Mouse (Mus musculus) embryonic facial prominence, embryonic 11.5 days (tissue): ENCODE results near the gene Lat2. TPM values are rescaled to one million over a fixed set of nuclear protein-coding genes. Genes with fewer than 3 reads are reported as not detected.
A peak's percentile ranks its signal among the peaks of the same experiment; 100 is the strongest.

Experiments
- ATAC-seq: fragments of 200-750 bp; cut with Nextera tagmentation; replicated peaks from 2 replicates; pipeline ENCODE4 v1.8.0; 2017; ENCODE audit warnings: low read depth; ENCODE audit not compliant: insufficient number of reproducible peaks, low FRiP score, low TSS enrichment
- DNase-seq: peaks from one replicate; pipeline ENCODE4 v3.0.0-alpha.2; 2015; ENCODE audit warnings: low spot score
- H3K27ac ChIP-seq: fragments of 300-500 bp; sonication (generic); replicated peaks from 2 replicates; pipeline ENCODE4 v1.5.1; 2014; ENCODE audit warnings: mild to moderate bottlenecking, low read depth, low read length, control low read depth
- H3K27me3 ChIP-seq: fragments of 300-500 bp; sonication (generic); 2 replicates; pipeline ENCODE4 v1.6.1; 2014; ENCODE audit warnings: mild to moderate bottlenecking, low read length, moderate library complexity, mixed read lengths; ENCODE audit not compliant: control insufficient read depth, insufficient read depth
- H3K36me3 ChIP-seq: fragments of 300-500 bp; sonication (generic); replicated peaks from 2 replicates; pipeline ENCODE4 v1.6.1; 2014; ENCODE audit warnings: low read depth, mild to moderate bottlenecking, low read length, moderate library complexity, mixed read lengths; ENCODE audit not compliant: control insufficient read depth, insufficient read depth
- H3K4me1 ChIP-seq: fragments of 300-500 bp; sonication (generic); 2 replicates; pipeline ENCODE4 v1.6.1; 2014; ENCODE audit warnings: low read length, mixed read lengths; ENCODE audit not compliant: control insufficient read depth, insufficient read depth
- H3K4me2 ChIP-seq: fragments of 300-500 bp; sonication (generic); 2 replicates; pipeline ENCODE4 v1.6.1; 2014; ENCODE audit warnings: low read depth, mild to moderate bottlenecking, control low read depth, low read length, moderate library complexity
- H3K4me3 ChIP-seq: fragments of 300-500 bp; sonication (generic); 2 replicates; pipeline ENCODE4 v1.5.1; 2014; ENCODE audit warnings: low read depth, low read length, control low read depth
- H3K9ac ChIP-seq: fragments of 300-500 bp; sonication (generic); replicated peaks from 2 replicates; pipeline ENCODE4 v1.6.1; 2014; ENCODE audit warnings: mild to moderate bottlenecking, control low read depth, low read length
- H3K9me3 ChIP-seq: fragments of 300-500 bp; sonication (generic); replicated peaks from 2 replicates; pipeline ENCODE4 v1.6.1; 2016; ENCODE audit warnings: mild to moderate bottlenecking, low read length, inconsistent platforms, mixed read lengths; ENCODE audit not compliant: control insufficient read depth
- WGBS: fragments of 180-500 bp; shearing (Covaris S2); extraction: QIAGEN DNeasy Blood & Tissue Kit; methylation state at CpG from one replicate; pipeline ENCODE4 v1.1.7; 2014; 5-methylcytosine and 5-hydroxymethylcytosine counted together
- polyA plus RNA-seq: library from polyadenylated mRNA; unstranded; fragments of >200 nt; fragmentation: Nextera tagmentation; extraction: Ambion mirVana; gene quantifications from 2 replicates; pipeline ENCODE4 v1.2.1, GENCODE M21; 2014

Gene Lat2
- polyA plus RNA-seq, 1 experiment from 2014 or later = 0.77 TPM

DNA sequence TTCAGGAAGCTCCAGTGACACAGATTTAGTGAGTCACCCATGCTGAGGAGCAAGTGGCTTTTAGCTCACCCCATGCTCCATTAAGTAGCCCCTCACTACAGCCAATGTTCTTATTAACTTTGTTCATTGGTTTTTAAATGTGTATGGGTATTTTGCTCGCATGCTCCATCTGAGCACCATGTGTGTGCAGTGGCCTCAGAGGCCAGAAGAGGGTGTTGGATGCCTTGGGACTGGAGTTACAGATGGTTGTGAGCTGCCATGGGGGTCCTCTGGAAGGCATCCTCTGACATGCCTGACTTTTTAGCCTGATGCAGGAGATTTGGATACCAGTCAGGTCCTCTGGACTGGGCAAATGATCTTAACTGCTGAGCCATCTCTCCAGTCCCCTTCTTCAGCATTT lies 29.3 kb upstream of the Lat2 start:
- no peaks in the 10 kb centered on the region for H3K4me1 ChIP-seq
- no peak overlapping the region for H3K4me3 ChIP-seq
- no peaks in the 10 kb centered on the region for H3K9me3 ChIP-seq
- H3K27me3 ChIP-seq = no peaks in the 10 kb centered on the region
- no peak overlapping the region for H3K9ac ChIP-seq
- ATAC-seq (no peak), DNase-seq (no peak)
- whole genome bisulfite sequencing = 87% methylated on average over 1 of the region's 1 CpGs
- H3K4me2 ChIP-seq = no peak overlapping the region
- no peaks in the 10 kb centered on the region for H3K36me3 ChIP-seq
- no peak overlapping the region for H3K27ac ChIP-seq

- ATAC-seq (no peak), DNase-seq (no peak)
- Histone ChIP-seq H3K9ac (no peak overlapping the region), H3K4me3 (no peak overlapping the region), H3K4me2 (no peak overlapping the region), H3K27me3 (no peaks in the 10 kb centered on the region), H3K4me1 (no peaks in the 10 kb centered on the region), H3K9me3 (no peaks in the 10 kb centered on the region), H3K36me3 (peaks cover 5% of the 10 kb centered on the region; the same call in 1 of the 2 replicates), H3K27ac (no peak overlapping the region)
- WGBS = 94% methylated on average over 3 of the region's 3 CpGs
Observed at GRCm38 (mm10) chr5:134640371-134640770, 25.5 kb upstream of the Lat2 start.

GRCm38 (mm10) chr5:134639269-134639682 lies 24.5 kb upstream of the Lat2 start, which contains the start of gene Eif4h:
Gene Eif4h (minus strand): TSS chr5:134639490.
- no peaks in the 10 kb centered on the region for H3K9me3 ChIP-seq
- no peaks in the 10 kb centered on the region for H3K27me3 ChIP-seq
- peak within 1 kb of the TSS; percentile 82 for H3K27ac ChIP-seq
- ATAC-seq (peak; percentile 92), DNase-seq (peak; percentile 97)
- H3K36me3 ChIP-seq = peaks cover 5% of the 10 kb centered on the region; the same call in 1 of the 2 replicates
- under 1% methylated on average over 43 of the region's 52 CpGs for WGBS
- no peaks in the 10 kb centered on the region for H3K4me1 ChIP-seq
- peak within 1 kb of the TSS; percentile 71 for H3K4me2 ChIP-seq
- H3K9ac ChIP-seq = peak within 1 kb of the TSS; percentile 99
- peak within 1 kb of the TSS; percentile 94 for H3K4me3 ChIP-seq

DNA sequence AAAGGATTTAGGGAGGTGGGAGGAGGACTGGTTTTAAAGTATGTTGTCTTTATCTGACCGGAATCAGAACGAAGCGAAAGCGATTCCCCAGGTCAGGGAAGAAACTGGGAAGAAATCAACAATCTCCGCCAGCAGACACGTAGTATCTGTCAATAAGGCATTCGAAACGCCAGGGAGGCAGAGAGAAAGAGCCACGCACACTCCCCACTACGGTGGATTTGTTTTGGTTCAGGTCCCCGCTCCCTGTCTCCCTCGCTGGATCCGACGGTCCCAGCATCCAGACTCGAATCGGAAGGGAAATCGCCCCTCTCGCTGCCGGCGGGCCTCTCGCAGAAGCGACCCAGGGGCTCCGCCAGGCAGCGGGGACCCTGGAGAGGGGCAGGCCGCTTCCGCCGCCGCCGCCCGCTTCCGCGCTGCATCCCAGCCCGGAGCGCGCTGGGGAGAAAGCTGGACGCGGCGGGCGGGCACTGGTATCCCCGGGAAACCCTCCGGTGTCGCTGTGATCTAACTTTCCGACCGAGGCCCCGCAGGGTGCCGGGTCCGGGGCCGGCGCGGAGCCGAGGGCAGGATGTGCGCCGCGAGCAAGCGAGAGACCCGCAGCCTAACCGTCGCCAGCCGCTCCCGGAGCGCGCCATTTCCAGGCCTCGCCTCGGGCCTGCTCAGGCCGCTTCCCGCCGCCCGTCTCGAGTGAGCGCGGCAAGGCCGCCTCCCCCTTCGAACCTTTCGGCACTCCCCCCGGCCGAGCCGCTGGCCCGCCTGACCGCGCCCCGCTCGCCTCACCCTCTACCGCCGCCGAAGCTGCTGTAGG lies 23.8 kb upstream of the Lat2 start:
- Histone ChIP-seq H3K4me3 (peak overlapping the region; percentile 94), H3K4me2 (peak overlapping the region; percentile 65), H3K27me3 (no peaks in the 10 kb centered on the region), H3K9me3 (no peaks in the 10 kb centered on the region), H3K36me3 (peaks cover 5% of the 10 kb centered on the region; the same call in 1 of the 2 replicates), H3K9ac (peak overlapping the region; percentile 99), H3K4me1 (no peaks in the 10 kb centered on the region), H3K27ac (peak overlapping the region; percentile 82)
- ATAC-seq (peak; percentile 68), DNase-seq (peak; percentile 39)
- WGBS = under 1% methylated on average over 70 of the region's 85 CpGs

DNA sequence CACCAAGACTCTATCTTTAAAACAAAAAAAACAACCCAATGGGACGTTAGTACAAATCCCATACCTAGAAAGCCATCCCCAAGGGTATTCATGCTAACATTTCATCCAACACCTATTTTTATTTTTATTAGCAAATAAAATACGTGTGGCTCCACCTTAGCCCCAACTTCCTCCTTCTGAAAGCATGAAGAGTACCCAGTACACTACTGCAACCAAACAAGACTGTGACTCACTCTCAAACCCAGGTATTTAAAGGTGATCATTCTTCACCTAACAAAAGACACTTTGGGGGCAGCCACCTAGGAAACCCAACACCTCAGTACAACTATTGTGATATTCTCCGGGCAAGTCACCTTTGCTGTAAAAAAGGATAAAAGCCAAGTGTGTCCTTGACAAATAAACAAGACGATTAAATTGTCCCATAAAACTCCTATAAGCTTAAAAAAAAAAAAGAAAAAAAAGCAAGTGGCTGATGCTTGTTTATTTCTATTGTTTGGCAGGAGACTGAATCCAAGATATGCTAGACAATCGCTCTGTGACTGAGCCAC lies 23.1 kb upstream of the Lat2 start:
- H3K9me3 ChIP-seq = no peaks in the 10 kb centered on the region
- H3K9ac ChIP-seq = peak overlapping the region; percentile 99
- peak overlapping the region; percentile 94 for H3K4me3 ChIP-seq
- H3K36me3 ChIP-seq = peaks cover 5% of the 10 kb centered on the region
- DNase-seq = no peak
- H3K4me1 ChIP-seq = no peaks in the 10 kb centered on the region
- no peak for ATAC-seq
- H3K27ac ChIP-seq = no peak overlapping the region; the same call in 1 of the 2 replicates
- whole genome bisulfite sequencing = 32% methylated on average over 5 of the region's 5 CpGs
- no peaks in the 10 kb centered on the region for H3K27me3 ChIP-seq
- peak overlapping the region; percentile 65 for H3K4me2 ChIP-seq

- Histone ChIP-seq H3K4me3 (no peak overlapping the region), H3K4me2 (no peak overlapping the region), H3K4me1 (no peaks in the 10 kb centered on the region), H3K9ac (no peak overlapping the region), H3K9me3 (no peaks in the 10 kb centered on the region), H3K27ac (no peak overlapping the region), H3K27me3 (no peaks in the 10 kb centered on the region), H3K36me3 (peaks cover 5% of the 10 kb centered on the region)
- DNase-seq (no peak), ATAC-seq (no peak)
- 77% methylated on average over 2 of the region's 2 CpGs for WGBS
Observed at GRCm38 (mm10) chr5:134632841-134633240, 18.0 kb upstream of the Lat2 start.

DNA sequence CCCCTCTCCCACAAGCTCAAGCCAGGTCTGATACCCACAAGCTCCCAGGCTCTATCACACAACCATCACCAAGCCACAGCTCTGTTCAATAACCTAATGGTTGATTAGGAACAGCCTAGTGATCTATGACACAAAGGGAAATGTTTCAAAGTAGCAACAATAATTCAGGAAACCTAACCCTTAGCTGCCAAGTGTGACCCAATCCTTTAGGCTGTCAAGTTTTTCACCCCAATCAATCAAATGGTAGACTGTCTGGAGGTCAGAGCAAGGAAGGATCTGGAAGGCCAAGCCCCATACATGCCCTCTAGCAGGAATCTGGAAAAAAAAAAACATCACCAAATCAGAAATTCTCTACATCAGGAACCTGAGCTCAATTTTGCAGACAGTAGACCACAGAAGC lies 16.0 kb upstream of the Lat2 start:
- H3K9me3 ChIP-seq = no peaks in the 10 kb centered on the region
- DNase-seq (no peak), ATAC-seq (no peak)
- no peak overlapping the region for H3K27ac ChIP-seq
- peaks cover 2% of the 10 kb centered on the region for H3K36me3 ChIP-seq
- H3K27me3 ChIP-seq = no peaks in the 10 kb centered on the region
- H3K4me2 ChIP-seq = no peak overlapping the region
- H3K4me1 ChIP-seq = no peaks in the 10 kb centered on the region
- no peak overlapping the region for H3K4me3 ChIP-seq
- H3K9ac ChIP-seq = no peak overlapping the region

DNA sequence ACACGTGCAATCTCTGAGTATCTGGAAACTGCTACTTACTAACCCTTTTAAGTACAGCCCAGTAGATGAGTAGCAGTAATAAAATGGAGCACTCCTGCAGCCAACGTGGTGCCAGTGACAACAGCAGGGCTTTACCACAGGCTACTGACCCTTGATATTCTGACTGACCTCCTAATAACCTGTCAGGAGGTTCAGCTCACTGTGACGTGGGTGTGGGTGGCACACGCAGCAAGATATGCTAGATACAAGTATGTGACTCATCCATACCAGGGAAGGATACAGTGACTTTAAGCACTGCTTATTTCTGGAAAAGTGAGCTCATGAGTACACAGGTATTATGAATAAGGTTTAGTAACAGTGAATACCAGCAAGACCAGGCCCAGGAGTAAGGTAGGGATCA lies 14.7 kb upstream of the Lat2 start:
- no peaks in the 10 kb centered on the region for H3K4me1 ChIP-seq
- no peaks in the 10 kb centered on the region for H3K9me3 ChIP-seq
- H3K27me3 ChIP-seq = no peaks in the 10 kb centered on the region
- H3K4me3 ChIP-seq = no peak overlapping the region
- H3K27ac ChIP-seq = no peak overlapping the region
- no peak overlapping the region for H3K4me2 ChIP-seq
- no peak for ATAC-seq
- H3K36me3 ChIP-seq = peaks cover 6% of the 10 kb centered on the region
- no peak overlapping the region for H3K9ac ChIP-seq
- 87% methylated on average over 4 of the region's 4 CpGs for WGBS
- no peak for DNase-seq
